Mouse (Mus musculus): ENCODE measurements around the gene A430089I19Rik. TPM values are rescaled to one million over a fixed set of nuclear protein-coding genes. Genes with fewer than 3 reads are reported as not detected.
"Not testable (repeated sequence)": the region's sequence is repeated elsewhere in the genome, so short reads cannot be mapped to it uniquely, and the experiment has no call there.

The A430089I19Rik gene
- polyA plus RNA-seq (2012; rRNA removed), result not detected in 2 replicates

DNA sequence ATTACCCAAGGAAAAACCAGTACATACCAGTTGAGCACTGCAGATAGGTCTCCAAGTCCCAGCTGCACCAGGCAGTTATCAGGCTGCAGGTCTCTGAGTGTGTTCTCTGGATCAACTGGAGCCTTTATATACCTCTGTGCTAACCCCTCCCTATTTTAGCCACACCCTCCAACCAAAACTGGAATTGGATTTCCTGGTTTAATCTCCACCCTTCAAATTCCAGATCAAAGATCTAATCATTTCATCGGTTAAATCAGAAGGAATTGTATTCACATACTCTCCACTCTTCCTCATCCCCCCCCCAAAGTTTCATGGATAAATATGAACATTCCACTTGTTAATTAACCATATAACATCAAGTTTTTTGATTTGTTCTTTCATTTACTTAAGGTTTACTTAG is at the start of gene A430089I19Rik:
TSS of gene A430089I19Rik (minus strand) at position 101 of the 400 bp plus-strand sequence.
- H3K27me3 ChIP-seq (ENCODE audit: control insufficient read depth, insufficient read depth, low read length); H3K27ac ChIP-seq (ENCODE audit: control insufficient read depth, insufficient read depth, low read length); H3K36me3 ChIP-seq (ENCODE audit: control insufficient read depth, insufficient read depth, low read length); H3K4me3 ChIP-seq (ENCODE audit: control insufficient read depth, insufficient read depth, low read length); DNase-seq; H3K4me1 ChIP-seq (replicated peaks; ENCODE audit: control insufficient read depth, insufficient read depth, low read length): not testable (repeated sequence)
- WGBS, result 100% methylated on average over 1 of the region's 1 CpGs

DNA sequence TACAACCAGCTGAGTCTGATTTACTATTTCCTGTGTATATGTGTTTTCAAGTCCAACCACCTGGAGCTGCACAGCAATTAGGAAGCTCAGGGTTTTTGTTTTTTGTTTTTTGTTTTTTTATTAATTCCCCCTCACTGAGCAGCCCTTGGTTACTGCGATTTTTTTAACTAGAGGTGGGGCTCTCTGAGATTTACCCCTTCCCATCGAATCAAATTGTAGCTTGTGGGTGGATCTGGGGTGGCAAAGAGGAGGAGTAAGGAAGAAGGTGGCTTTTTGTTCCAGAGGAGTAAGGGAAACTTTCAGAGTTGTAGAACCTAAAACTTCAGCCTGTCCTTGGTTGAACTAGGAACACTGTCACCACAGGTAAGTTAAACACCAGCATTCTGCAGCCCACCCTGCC is 32.9 kb upstream of the A430089I19Rik start, which contains the start of gene AA792892:
TSS of gene AA792892 (plus strand) at position 301 of the 400 bp plus-strand sequence.
- not testable (repeated sequence) for H3K4me1 ChIP-seq (replicated peaks; ENCODE audit: control insufficient read depth, insufficient read depth, low read length); H3K4me3 ChIP-seq (ENCODE audit: control insufficient read depth, insufficient read depth, low read length); H3K27ac ChIP-seq (ENCODE audit: control insufficient read depth, insufficient read depth, low read length); H3K36me3 ChIP-seq (ENCODE audit: control insufficient read depth, insufficient read depth, low read length); DNase-seq; H3K27me3 ChIP-seq (ENCODE audit: control insufficient read depth, insufficient read depth, low read length)
- WGBS, result no CpG with 5 or more reads among the region's 2 CpGs

DNA sequence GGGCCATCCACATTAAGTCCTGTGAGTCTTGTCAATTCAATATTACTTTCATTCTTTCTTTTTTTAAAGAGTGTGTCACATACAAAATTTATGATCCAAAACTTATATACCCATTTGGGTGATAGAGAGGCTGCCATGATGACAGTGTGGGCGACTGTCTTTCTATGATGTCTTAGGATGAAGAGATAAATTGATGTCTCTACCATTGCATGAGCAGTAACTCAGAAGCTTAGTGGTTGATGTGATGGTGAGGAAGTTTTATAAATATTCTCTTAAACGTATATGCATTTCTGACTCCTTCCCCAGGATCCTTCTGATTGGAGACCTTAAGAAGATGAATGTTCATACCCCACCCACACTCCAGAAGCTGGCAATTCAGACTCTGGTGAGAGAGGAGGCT is 7.5 kb upstream of the A430089I19Rik start, which contains the start of gene Gm6502:
TSS of gene Gm6502 (plus strand) at position 301 of the 400 bp plus-strand sequence.
- WGBS, result no CpG with 5 or more reads among the region's 2 CpGs
- H3K4me3 ChIP-seq (ENCODE audit: control insufficient read depth, insufficient read depth, low read length); H3K4me1 ChIP-seq (replicated peaks; ENCODE audit: control insufficient read depth, insufficient read depth, low read length); H3K36me3 ChIP-seq (ENCODE audit: control insufficient read depth, insufficient read depth, low read length); H3K27ac ChIP-seq (ENCODE audit: control insufficient read depth, insufficient read depth, low read length); DNase-seq; H3K27me3 ChIP-seq (ENCODE audit: control insufficient read depth, insufficient read depth, low read length): not testable (repeated sequence)

Other genes with a start within 250 kb of the A430089I19Rik start
- gene BC061212, start 236.3 kb downstream of the A430089I19Rik start, polyA plus RNA-seq (2012; rRNA removed), result 0.05 TPM in 1 of 2 replicates, not detected in the other
- gene Gm6351, start 230.4 kb downstream of the A430089I19Rik start, polyA plus RNA-seq (2012; rRNA removed), result not detected in 2 replicates
- gene Gm3106, start 88.8 kb downstream of the A430089I19Rik start, polyA plus RNA-seq (2012; rRNA removed), result not detected in 2 replicates
- 0.08 TPM in 1 of 2 replicates, not detected in the other for gene Gm6502, start 7.6 kb upstream of the A430089I19Rik start, polyA plus RNA-seq (2012; rRNA removed)
- not detected in 2 replicates for gene AA792892, start 33.0 kb upstream of the A430089I19Rik start, polyA plus RNA-seq (2012; rRNA removed)
- not detected in 2 replicates for gene Gm7682, start 139.0 kb upstream of the A430089I19Rik start, polyA plus RNA-seq (2012; rRNA removed)
- gene Gm3139, start 219.5 kb upstream of the A430089I19Rik start, polyA plus RNA-seq (2012; rRNA removed), result not detected in 2 replicates

All from thymus, adult 2 months (tissue).